Mouse (Mus musculus): ENCODE results near the gene Socs7.

GRCm38 (mm10) chr11:97394146-97394545 is 31.8 kb downstream of the Socs7 start:
- TF ChIP-seq CTCF (IDR thresholded peaks at IDR 0.05; ENCODE audit: borderline replicate concordance, control insufficient read depth, extremely low read depth, insufficient read depth, low read length, poor library complexity): no peak
- TF ChIP-seq POLR2A (IDR thresholded peaks at IDR 0.05; ENCODE audit: control insufficient read depth, extremely low read depth, insufficient read depth, low read length, poor library complexity): no peak
